Mouse (Mus musculus): ENCODE results near the gene Porcn. TPM values are rescaled to one million over a fixed set of nuclear protein-coding genes. Genes with fewer than 3 reads are reported as not detected.

Porcn gene
- polyA plus RNA-seq, 1 experiment from 2014 or later, result 5.9 TPM

GRCm38 (mm10) chrX:8236704-8237103 lies 30.4 kb upstream of the Porcn start:
- H3K27me3 ChIP-seq (ENCODE audit: control insufficient read depth, insufficient read depth, low read length), result no peaks in the 10 kb centered on the region
- no peaks in the 10 kb centered on the region for H3K9me3 ChIP-seq (replicated peaks; ENCODE audit: control insufficient read depth, low read length)
- H3K4me3 ChIP-seq (ENCODE audit: low read depth, low read length), result no peak overlapping the region
- no peaks in the 10 kb centered on the region for H3K36me3 ChIP-seq (ENCODE audit: control insufficient read depth, insufficient read depth, low read length)
- H3K9ac ChIP-seq (ENCODE audit: low read depth, low read length), result no peak overlapping the region
- no peak overlapping the region for H3K27ac ChIP-seq (ENCODE audit: low read depth, low read length)
- ATAC-seq (replicated peaks; ENCODE audit: insufficient number of reproducible peaks, low FRiP score, low TSS enrichment), result no peak
- no peak overlapping the region for H3K4me2 ChIP-seq
- WGBS (ENCODE audit: insufficient replicate concordance), result 87% methylated on average over 2 of the region's 2 CpGs
- H3K4me1 ChIP-seq (ENCODE audit: control insufficient read depth, insufficient read depth, low read length), result no peaks in the 10 kb centered on the region

GRCm38 (mm10) chrX:8233602-8234001 lies 27.3 kb upstream of the Porcn start:
- Histone ChIP-seq H3K27me3 (ENCODE audit: control insufficient read depth, insufficient read depth, low read length) (no peaks in the 10 kb centered on the region), H3K36me3 (ENCODE audit: control insufficient read depth, insufficient read depth, low read length) (no peaks in the 10 kb centered on the region), H3K4me1 (ENCODE audit: control insufficient read depth, insufficient read depth, low read length) (no peaks in the 10 kb centered on the region), H3K4me2 (no peak overlapping the region), H3K9me3 (replicated peaks; ENCODE audit: control insufficient read depth, low read length) (no peaks in the 10 kb centered on the region), H3K27ac (ENCODE audit: low read depth, low read length) (no peak overlapping the region), H3K9ac (ENCODE audit: low read depth, low read length) (no peak overlapping the region), H3K4me3 (ENCODE audit: low read depth, low read length) (no peak overlapping the region)
- WGBS (ENCODE audit: insufficient replicate concordance), result 67% methylated on average over 3 of the region's 3 CpGs
- no peak for ATAC-seq (replicated peaks; ENCODE audit: insufficient number of reproducible peaks, low FRiP score, low TSS enrichment)

DNA sequence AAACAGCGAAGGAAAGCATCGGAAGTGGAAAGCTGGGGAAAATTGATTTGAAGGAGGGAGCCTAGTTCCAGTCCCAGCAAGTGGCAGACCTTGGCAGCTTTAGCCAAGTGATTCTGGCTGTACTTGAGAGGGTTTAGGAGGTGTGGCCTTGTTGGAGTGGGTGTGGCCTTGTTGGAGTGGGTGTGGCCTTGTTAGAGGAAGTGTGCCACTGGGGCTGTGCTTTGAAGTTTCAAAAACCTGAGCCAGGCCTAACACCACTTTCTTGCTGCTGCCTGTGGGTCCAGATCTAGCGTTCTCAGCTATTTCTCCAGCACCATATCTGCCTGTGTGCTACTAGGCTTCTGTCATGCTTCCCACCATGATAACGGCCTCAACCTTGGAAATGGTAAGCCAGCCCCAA lies 23.9 kb upstream of the Porcn start:
- 79% methylated on average over 4 of the region's 4 CpGs for WGBS (ENCODE audit: insufficient replicate concordance)
- H3K27ac ChIP-seq (ENCODE audit: low read depth, low read length), result no peak overlapping the region
- H3K4me1 ChIP-seq (ENCODE audit: control insufficient read depth, insufficient read depth, low read length), result no peaks in the 10 kb centered on the region
- no peak overlapping the region for H3K4me3 ChIP-seq (ENCODE audit: low read depth, low read length)
- H3K9ac ChIP-seq (ENCODE audit: low read depth, low read length), result no peak overlapping the region
- H3K36me3 ChIP-seq (ENCODE audit: control insufficient read depth, insufficient read depth, low read length), result no peaks in the 10 kb centered on the region
- no peak overlapping the region for H3K4me2 ChIP-seq
- ATAC-seq (replicated peaks; ENCODE audit: insufficient number of reproducible peaks, low FRiP score, low TSS enrichment), result no peak
- H3K9me3 ChIP-seq (replicated peaks; ENCODE audit: control insufficient read depth, low read length), result no peaks in the 10 kb centered on the region
- no peaks in the 10 kb centered on the region for H3K27me3 ChIP-seq (ENCODE audit: control insufficient read depth, insufficient read depth, low read length)

DNA sequence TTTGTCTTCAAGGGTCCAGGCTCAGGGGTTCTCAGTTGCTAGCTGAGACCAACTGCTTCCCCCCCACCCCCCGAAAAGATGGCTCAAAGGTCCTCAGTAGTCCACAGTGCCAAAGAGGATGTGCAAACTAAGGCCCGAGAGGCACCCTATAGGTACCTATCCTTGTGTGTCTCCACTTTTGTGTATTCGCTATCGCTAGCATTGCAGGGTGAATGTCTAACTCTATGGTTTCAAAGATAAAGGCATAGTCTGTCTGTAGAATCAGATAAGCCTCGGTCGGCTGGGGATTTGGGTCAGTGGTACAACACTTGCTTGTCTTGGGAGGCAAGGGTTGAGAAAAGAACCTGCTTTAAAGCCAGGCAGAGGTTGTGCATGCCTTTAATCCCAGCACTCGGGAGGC lies 17.1 kb upstream of the Porcn start:
- no peak for ATAC-seq (replicated peaks; ENCODE audit: insufficient number of reproducible peaks, low FRiP score, low TSS enrichment)
- Histone ChIP-seq H3K27ac (ENCODE audit: low read depth, low read length) (no peak overlapping the region), H3K4me1 (ENCODE audit: control insufficient read depth, insufficient read depth, low read length) (no peaks in the 10 kb centered on the region), H3K27me3 (ENCODE audit: control insufficient read depth, insufficient read depth, low read length) (peaks cover 2% of the 10 kb centered on the region; the same call in 1 of the 2 replicates), H3K9ac (ENCODE audit: low read depth, low read length) (no peak overlapping the region), H3K4me3 (ENCODE audit: low read depth, low read length) (no peak overlapping the region), H3K9me3 (replicated peaks; ENCODE audit: control insufficient read depth, low read length) (no peaks in the 10 kb centered on the region), H3K36me3 (ENCODE audit: control insufficient read depth, insufficient read depth, low read length) (no peaks in the 10 kb centered on the region), H3K4me2 (no peak overlapping the region)
- WGBS (ENCODE audit: insufficient replicate concordance), result 66% methylated on average over 7 of the region's 7 CpGs

- H3K4me1 ChIP-seq (ENCODE audit: control insufficient read depth, insufficient read depth, low read length), result no peaks in the 10 kb centered on the region
- no peak overlapping the region for H3K4me3 ChIP-seq (ENCODE audit: low read depth, low read length)
- H3K9ac ChIP-seq (ENCODE audit: low read depth, low read length), result no peak overlapping the region
- 51% methylated on average over 7 of the region's 7 CpGs for WGBS (ENCODE audit: insufficient replicate concordance)
- no peak overlapping the region for H3K27ac ChIP-seq (ENCODE audit: low read depth, low read length)
- peaks cover 2% of the 10 kb centered on the region; the same call in 1 of the 2 replicates for H3K27me3 ChIP-seq (ENCODE audit: control insufficient read depth, insufficient read depth, low read length)
- no peaks in the 10 kb centered on the region for H3K36me3 ChIP-seq (ENCODE audit: control insufficient read depth, insufficient read depth, low read length)
- no peak overlapping the region for H3K4me2 ChIP-seq
- no peak for ATAC-seq (replicated peaks; ENCODE audit: insufficient number of reproducible peaks, low FRiP score, low TSS enrichment)
- H3K9me3 ChIP-seq (replicated peaks; ENCODE audit: control insufficient read depth, low read length), result no peaks in the 10 kb centered on the region
Measured at GRCm38 (mm10) chrX:8222678-8223421, 16.5 kb upstream of the Porcn start.

DNA sequence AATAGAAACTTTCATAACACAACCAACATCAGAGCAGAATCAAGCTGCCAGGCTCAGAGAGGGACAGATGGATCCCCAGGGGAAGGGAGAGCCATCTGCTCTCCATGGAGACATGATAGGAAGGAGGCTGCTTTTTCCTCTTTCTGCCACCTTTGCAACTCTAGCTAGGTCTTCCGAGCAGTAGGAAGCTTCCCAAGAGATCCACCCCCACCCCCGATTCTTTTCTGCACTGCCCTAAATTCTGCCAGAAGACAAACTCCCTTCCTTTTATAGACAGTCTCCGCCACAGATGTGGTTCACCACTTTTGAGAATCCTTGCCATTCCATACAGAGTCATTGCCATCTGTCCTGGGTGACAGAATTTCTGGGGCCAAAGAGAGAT lies 16.0 kb upstream of the Porcn start:
- no peak overlapping the region for H3K27ac ChIP-seq (ENCODE audit: low read depth, low read length)
- no peak overlapping the region for H3K4me2 ChIP-seq
- H3K9me3 ChIP-seq (replicated peaks; ENCODE audit: control insufficient read depth, low read length), result no peaks in the 10 kb centered on the region
- no peak overlapping the region for H3K9ac ChIP-seq (ENCODE audit: low read depth, low read length)
- no peak for ATAC-seq (replicated peaks; ENCODE audit: insufficient number of reproducible peaks, low FRiP score, low TSS enrichment)
- H3K4me3 ChIP-seq (ENCODE audit: low read depth, low read length), result no peak overlapping the region
- 57% methylated on average over 3 of the region's 3 CpGs for WGBS (ENCODE audit: insufficient replicate concordance)
- no peaks in the 10 kb centered on the region for H3K36me3 ChIP-seq (ENCODE audit: control insufficient read depth, insufficient read depth, low read length)
- H3K4me1 ChIP-seq (ENCODE audit: control insufficient read depth, insufficient read depth, low read length), result no peaks in the 10 kb centered on the region
- peaks cover 2% of the 10 kb centered on the region; the same call in 1 of the 2 replicates for H3K27me3 ChIP-seq (ENCODE audit: control insufficient read depth, insufficient read depth, low read length)

DNA sequence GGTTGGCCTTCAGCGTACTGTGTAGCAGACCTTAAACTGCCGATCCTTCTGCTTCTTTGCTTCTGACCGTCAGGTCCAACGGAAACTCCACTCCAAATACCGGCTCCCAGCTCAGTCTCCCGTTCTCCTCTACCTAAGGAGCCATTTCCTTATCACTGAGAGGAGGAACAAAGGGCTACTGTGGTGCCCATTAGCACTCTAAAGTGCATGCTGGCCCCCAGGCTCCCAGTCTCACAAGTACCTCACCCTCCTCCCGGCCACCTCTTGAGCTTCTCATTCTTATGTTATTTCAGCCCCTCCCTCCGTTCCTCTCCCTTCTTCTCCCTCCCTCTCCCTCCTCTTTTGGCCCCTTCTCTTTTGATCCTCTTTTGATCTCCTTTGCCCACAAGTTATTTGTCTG lies 13.3 kb upstream of the Porcn start:
- Histone ChIP-seq H3K9me3 (replicated peaks; ENCODE audit: control insufficient read depth, low read length) (no peaks in the 10 kb centered on the region), H3K4me1 (ENCODE audit: control insufficient read depth, insufficient read depth, low read length) (no peaks in the 10 kb centered on the region), H3K27ac (ENCODE audit: low read depth, low read length) (no peak overlapping the region), H3K27me3 (ENCODE audit: control insufficient read depth, insufficient read depth, low read length) (peaks cover 2% of the 10 kb centered on the region; the same call in 1 of the 2 replicates), H3K4me3 (ENCODE audit: low read depth, low read length) (no peak overlapping the region), H3K4me2 (no peak overlapping the region), H3K9ac (ENCODE audit: low read depth, low read length) (no peak overlapping the region), H3K36me3 (ENCODE audit: control insufficient read depth, insufficient read depth, low read length) (no peaks in the 10 kb centered on the region)
- no peak for ATAC-seq (replicated peaks; ENCODE audit: insufficient number of reproducible peaks, low FRiP score, low TSS enrichment)
- 20% methylated on average over 8 of the region's 8 CpGs for WGBS (ENCODE audit: insufficient replicate concordance)

DNA sequence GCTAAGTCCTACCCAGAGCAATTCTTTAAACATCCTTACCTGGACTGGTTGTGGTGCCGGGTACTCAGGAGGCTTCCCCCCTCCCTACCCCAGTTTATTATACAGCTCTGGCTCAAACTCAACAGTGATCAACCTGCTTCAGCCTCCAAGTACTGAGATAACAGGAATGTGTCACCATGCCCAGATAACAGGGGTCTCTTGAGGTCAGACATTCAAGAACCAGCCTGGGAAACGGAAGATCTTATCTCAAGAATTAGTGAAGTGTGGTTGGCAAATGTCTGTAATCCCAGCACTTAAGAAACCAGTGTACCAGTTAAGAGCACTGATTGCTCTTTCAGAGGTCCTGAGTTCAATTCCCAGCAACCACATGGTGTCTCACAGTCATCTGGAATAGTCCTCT lies 11.8 kb upstream of the Porcn start:
- 35% methylated on average over 2 of the region's 2 CpGs for WGBS (ENCODE audit: insufficient replicate concordance)
- ATAC-seq (replicated peaks; ENCODE audit: insufficient number of reproducible peaks, low FRiP score, low TSS enrichment), result no peak
- H3K4me3 ChIP-seq (ENCODE audit: low read depth, low read length), result no peak overlapping the region

DNA sequence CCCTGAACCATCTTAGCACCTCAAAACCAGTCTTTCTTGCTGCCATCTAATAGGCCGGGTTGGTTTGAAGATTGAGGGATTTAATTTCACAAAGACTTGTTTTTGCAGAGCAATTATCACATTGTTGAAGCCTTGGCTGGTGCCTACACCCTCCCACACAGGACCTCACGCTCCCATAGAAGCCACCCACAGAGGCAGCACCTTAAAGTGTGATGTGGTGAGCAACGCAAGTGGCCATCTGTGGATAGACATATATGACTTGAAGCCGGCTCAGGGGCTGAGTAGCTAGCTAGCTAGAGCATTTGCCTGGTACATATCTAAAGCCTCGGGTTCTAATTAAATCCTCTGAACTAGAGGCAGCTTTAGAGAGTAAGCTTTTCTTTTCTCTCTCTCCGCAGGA lies 11.1 kb upstream of the Porcn start:
- ATAC-seq (replicated peaks; ENCODE audit: insufficient number of reproducible peaks, low FRiP score, low TSS enrichment), result no peak
- WGBS (ENCODE audit: insufficient replicate concordance), result 25% methylated on average over 6 of the region's 6 CpGs
- no peak overlapping the region for H3K27ac ChIP-seq (ENCODE audit: low read depth, low read length)

More for the DNA sequence above, 11.8 kb upstream of the Porcn start:
- Histone ChIP-seq H3K9me3 (replicated peaks; ENCODE audit: control insufficient read depth, low read length) (no peaks in the 10 kb centered on the region), H3K36me3 (ENCODE audit: control insufficient read depth, insufficient read depth, low read length) (no peaks in the 10 kb centered on the region), H3K4me1 (ENCODE audit: control insufficient read depth, insufficient read depth, low read length) (no peaks in the 10 kb centered on the region), H3K4me2 (no peak overlapping the region), H3K27ac (ENCODE audit: low read depth, low read length) (no peak overlapping the region), H3K27me3 (ENCODE audit: control insufficient read depth, insufficient read depth, low read length) (peaks cover 2% of the 10 kb centered on the region; the same call in 1 of the 2 replicates), H3K9ac (ENCODE audit: low read depth, low read length) (no peak overlapping the region)

More for the DNA sequence above, 11.1 kb upstream of the Porcn start:
- Histone ChIP-seq H3K4me2 (no peak overlapping the region), H3K36me3 (ENCODE audit: control insufficient read depth, insufficient read depth, low read length) (no peaks in the 10 kb centered on the region), H3K4me3 (ENCODE audit: low read depth, low read length) (no peak overlapping the region), H3K9me3 (replicated peaks; ENCODE audit: control insufficient read depth, low read length) (no peaks in the 10 kb centered on the region), H3K4me1 (ENCODE audit: control insufficient read depth, insufficient read depth, low read length) (no peaks in the 10 kb centered on the region), H3K27me3 (ENCODE audit: control insufficient read depth, insufficient read depth, low read length) (peaks cover 2% of the 10 kb centered on the region; the same call in 1 of the 2 replicates), H3K9ac (ENCODE audit: low read depth, low read length) (no peak overlapping the region)
